Mouse (Mus musculus) heart, postnatal 10 days (tissue): ENCODE results near the gene Vps13c. TPM values are rescaled to one million over a fixed set of nuclear protein-coding genes. Genes with fewer than 3 reads are reported as not detected.

Experiments
- DNase-seq, 2 experiments: peaks; one replicate each; pipeline ENCODE4 v3.0.0; 2021
- intact Hi-C: fragments of 180-260 bp; cut with DNase I; formaldehyde crosslinking; loops from one replicate; pipeline ENCODE4 v1.15.1; 2025
- total RNA-seq, 2 experiments: library from RNA; stranded (reverse); gene quantifications; 2 replicates each; pipeline ENCODE4 v1.2.3; 2021

Gene Vps13c
- 10 to 100 TPM; 33.1 to 41.8 TPM for total RNA-seq

DNA sequence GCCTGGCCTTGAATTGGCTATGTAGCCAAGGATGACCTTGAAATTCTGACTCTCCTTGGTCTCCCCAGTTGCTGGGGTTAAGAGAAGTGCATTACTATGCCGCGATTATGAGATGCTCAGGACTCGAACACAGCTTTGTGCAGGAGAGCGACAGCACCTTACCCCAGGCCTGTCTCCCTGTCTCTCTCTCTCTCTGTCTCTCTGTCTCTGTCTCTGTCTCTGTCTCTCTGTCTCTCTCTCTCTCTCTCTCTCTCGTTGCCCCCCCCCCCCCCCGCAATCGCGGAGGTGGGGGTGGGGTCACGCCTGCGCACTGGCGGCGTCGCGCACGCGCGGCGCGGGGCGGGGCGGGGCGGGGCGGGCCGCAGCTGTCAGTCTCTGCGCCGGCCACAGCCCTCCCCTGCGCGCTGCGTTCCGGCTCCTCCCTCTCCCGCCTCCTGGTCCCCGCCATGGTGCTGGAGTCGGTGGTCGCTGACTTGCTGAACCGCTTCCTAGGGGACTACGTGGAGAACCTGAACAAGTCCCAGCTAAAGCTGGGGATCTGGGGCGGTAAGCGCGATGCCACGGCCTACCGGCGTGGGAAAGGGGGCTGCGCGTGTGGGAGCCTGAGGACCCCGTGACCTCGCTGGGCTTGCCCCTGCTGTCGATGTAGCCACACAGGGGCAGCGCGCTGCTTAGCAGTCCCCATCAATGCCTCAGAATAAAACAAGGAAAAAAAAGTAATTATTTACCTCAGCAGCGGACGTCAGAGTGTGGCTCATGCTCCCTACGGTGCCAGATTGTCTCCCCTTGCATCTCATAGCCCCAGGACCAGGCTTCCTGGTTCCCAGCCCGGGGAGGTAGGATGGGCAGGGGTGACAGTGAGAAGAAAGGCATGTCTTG lies at the start of gene Vps13c:
Vps13c (plus strand) TSS at position 416 of the 879 bp plus-strand sequence.
- intact Hi-C loops = no loop called here
- peak; percentile 85 to 86 for DNase-seq

DNA sequence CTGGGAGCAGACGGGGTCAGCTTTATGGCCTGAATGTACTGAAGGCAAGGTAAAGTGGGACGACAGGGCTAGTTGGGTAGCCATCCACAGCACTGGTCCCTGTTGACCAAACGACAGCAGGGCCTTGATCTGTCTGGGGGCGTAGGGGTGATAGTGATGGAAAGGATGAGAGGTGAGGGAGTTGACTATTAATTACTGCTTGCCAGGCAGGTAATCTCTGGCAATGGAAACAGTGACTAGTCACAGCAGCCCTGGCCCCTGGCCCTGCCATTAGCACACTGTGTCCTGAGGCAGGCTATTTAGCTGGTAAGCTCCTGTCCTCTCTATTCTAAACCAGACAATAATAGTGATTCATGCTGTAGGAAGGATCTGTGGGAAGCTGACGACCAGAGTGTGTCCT lies 47.8 kb upstream of the Vps13c start:
- DNase-seq = no peak
- intact Hi-C loops = no loop called here

DNA sequence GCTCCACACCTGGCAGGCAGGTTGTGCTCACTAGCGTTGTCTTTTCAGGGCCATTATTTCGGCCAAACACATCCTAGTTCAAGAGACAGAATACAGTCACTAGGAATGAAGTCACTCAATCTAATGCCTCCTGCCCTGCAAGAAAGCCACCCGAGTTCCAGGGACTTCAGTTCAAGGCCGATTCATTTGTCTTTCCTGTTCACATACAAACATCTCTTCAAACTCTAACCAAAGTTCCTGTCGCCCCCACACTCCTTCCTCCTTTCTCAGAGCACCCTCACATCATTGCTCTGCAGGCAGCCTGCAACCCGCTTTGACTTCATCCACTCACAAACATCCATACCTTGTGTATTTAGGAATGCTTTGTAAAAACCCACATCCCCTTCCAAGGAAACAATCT lies 46.7 kb upstream of the Vps13c start:
- no peak for DNase-seq
- intact Hi-C loops = no loop called here

DNA sequence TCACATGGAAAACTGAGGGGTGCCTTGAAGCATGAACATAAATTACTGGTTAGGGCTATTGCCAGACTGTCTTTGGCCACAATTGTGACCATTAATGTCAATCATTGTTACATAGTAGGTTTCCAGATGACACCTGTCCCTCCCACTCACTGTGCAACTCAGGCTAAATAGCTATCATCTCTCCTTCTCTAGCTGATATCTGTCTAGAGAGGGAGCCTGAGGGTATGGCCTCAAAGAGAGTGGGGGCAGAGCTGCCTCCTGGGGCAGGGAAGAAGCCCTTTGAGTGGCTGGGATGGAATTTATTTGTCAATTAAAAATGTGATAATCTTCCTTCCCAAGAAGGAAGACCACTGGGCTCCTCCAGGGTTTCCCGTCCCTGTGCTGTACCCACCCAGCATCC lies 46.0 kb upstream of the Vps13c start:
- DNase-seq = no peak
- intact Hi-C loops = no loop called here

DNA sequence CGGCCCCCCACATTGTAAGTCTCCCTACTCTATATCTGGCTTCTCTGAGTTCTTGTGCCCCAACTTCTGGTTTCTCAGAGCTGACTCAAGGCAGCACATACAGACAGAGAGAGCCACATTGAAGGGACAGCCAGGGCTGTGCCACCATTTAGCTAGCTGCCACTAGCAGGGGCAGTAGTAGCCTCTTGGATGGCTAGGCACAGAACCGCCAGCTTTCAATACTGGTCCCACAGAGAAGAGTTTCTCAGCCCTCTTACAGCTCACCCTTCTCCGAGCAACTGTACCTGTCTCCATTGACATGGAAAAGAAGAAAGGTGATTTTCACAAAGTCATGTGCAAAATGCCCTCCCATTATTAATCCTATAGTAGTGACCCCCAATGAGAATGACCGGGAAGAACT lies 45.5 kb upstream of the Vps13c start:
- DNase-seq = no peak
- intact Hi-C loops = no loop called here

DNA sequence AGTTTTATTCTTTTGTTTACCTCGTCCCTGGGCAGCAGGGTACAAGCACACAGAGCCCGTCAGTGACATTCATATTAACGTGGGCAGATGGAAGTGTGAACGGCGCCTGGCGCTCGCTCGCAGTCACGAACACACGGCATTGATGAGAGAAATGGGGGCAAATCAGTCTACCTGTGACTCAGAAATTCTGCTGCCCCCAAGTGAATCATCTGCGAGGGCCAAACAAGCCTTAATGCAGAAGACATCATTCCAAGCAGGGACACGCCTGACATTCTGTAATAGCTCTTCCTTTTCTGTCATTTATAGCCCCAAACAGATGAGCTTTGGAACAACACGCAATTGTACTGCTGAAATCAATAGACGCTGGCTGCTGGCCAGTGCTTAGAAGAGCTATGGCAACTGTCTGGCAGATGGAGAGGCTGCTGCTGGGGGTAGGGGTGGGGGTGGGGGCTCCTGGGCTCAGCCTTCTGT lies 45.0 kb upstream of the Vps13c start:
- DNase-seq = no peak
- intact Hi-C loops = no loop called here

DNA sequence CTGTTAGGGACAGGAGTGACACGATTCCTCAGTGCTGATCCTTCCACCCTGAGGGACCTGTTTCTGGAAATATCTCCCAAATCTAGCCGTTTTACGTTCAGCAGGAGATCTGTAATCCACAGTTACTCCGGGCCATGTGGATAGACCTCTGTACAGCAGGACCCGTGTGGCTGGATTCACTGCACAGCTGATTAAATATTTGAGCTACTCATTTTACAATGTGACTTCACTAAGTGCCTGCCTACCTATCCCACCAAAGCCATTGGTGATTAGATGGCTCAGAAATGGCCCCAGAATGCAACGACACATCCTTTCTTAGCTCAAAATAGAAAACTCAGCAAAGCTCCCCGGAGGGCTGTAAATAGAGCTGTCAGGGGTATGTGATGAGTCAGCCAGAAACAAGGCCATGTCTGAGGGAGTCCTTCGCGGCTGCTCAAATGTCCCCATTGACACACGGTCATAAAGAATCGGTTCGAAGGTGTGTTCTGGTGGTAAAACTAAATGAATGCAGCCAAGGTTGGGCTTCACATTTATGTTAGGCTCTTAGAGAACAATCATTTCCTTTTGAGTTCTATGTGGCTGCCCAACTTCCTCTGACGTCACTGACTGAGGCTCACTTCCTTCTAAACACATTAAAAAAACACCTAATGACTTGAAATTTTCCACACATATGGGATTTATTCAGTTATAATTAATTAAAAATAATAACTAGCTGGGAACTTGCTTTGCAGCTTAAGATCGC lies 40.9 kb upstream of the Vps13c start:
- peak in 1 of 2 experiments; percentile 9 for DNase-seq
- intact Hi-C loops = no loop called here

DNA sequence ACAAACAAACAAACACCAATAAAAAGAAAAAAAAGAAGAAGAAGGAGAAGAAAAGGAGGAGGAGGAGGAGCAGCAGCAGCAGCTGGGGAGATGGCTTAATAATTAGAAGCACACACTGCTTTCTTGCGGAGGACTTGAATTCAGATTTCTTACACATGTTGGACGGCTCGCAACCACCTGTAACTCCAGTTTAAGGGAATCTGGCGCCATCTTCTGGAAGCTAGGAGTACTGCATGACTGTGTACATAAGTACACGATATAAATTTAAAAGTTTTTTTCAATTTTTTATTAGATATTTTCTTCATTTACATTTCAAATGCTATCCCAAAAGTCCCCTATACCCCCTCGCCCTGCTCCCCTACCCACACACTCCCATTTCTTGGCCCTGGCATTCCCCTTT lies 38.0 kb upstream of the Vps13c start:
- intact Hi-C loops = loop anchor here (1.0 to 10.0 kb wide), 3 partner anchors 44 to 117 kb away; no protein-coding TSS in a partner anchor
- DNase-seq = peak; percentile 35 to 61

DNA sequence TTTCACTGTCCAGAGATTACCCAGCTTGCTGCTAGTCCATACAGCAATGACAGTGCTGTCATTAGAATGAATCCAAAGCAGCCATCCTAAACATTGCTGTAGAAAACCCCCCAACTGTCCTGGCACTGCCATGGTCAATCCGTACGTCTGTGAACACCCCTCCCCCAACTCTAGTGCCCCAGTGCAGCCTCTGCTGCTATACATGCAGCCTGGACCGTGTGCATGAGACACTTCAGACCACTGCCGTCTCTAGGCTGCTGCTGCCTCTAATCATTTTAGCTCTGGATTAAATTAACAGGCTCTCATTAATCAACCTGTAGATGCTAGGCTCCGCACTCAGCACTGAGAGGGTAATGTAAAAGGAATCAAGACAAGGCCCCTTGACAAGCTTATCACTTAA lies 33.2 kb upstream of the Vps13c start:
- intact Hi-C loops = loop anchor here (10.0 kb wide), 1 partner anchor 122 kb away; no protein-coding TSS in a partner anchor

DNA sequence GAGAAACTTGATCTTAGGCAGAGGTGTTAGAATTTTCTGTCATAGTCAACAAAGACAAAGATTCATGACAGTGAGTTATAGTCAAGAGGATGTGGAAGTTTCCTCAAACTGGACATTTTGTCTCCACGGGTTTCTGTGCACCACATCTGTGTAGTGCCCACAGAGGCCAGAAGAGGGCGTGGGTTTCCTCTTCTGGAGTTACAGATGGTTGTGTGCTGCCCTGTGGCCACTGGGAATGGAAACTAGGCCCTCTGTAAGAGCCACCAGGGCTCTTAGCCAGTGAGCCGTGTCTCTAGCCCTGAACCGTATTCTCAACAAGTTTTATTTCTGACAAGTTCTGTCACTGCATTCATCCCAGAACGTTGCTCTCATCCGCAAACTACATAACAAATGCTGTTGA lies 29.7 kb upstream of the Vps13c start:
- intact Hi-C loops = no loop called here
- DNase-seq = no peak

More for the DNA sequence above, 33.2 kb upstream of the Vps13c start:
- no peak for DNase-seq

DNA sequence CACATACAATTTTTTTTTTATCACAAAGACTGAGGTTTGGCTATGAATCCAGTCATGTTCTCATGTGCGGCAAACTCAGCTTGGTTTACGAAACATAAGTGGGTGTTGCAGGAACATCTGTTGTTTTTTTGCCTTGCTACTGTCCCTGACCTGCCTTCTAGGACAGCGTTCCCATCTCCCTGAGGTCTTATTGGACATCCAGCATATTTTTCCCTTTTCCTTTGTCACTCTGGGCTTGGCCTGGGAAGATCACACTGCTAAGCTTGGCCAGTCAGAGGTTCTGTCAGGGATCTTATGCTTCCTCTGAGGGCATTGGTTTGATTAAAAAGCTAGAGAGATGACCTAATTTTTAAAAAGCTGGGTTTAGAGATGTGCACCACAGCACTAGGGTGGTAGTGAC lies 29.1 kb upstream of the Vps13c start:
- DNase-seq = no peak
- intact Hi-C loops = no loop called here

DNA sequence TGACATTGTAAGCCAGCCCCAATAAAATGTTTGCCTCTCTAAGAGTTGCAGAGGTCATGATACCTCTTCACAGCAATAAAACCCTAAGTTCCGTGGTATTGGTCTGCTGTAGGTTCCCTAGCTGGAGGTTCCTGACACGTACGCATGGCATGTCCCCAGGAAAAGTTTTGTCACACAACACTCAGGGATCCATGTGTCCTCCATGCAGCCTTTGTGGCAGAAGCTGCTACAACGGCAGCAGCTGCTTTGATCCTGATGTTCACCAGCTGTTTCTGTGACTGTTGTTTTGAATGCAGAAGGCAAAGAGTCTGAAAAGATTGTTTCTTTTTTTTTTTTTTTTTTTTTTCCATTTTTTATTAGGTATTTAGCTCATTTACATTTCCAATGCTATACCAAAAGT lies 27.0 kb upstream of the Vps13c start:
- intact Hi-C loops = no loop called here

DNA sequence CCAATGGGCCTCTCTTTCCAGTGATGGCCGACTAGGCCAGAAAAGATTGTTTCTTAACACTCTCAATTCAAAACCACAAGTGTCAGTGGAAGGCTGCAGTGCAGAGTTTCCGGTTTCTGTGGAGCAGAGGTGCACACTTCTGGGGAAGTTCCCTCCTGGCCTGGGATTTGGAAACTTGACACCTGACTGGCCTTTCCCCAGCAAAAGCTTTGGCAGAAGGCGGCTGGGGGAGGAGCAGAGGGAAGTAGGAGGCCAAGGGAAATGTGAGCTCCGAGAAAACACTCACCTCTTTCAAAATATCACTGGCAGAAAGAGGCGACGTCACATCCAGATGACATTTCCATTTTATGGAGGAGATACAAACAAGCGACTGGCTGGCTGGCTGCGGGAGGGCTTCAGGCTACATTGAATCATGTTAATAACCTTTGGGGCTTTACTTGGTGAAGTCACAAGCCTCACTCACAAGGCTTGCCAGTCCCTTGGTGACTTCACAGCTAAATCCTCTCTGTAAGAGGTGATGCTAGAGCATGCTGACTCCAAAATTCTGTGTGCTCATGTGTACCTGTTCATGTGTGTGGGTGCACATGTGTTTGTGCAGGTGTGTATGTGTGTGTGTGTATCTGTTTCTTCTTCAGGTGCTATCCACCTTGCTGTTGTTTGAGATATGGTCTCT lies 26.4 kb upstream of the Vps13c start:
- intact Hi-C loops = no loop called here
- peak; percentile 91 to 92 for DNase-seq

More for the DNA sequence above, 27.0 kb upstream of the Vps13c start:
- DNase-seq = peak; percentile 50 to 53

DNA sequence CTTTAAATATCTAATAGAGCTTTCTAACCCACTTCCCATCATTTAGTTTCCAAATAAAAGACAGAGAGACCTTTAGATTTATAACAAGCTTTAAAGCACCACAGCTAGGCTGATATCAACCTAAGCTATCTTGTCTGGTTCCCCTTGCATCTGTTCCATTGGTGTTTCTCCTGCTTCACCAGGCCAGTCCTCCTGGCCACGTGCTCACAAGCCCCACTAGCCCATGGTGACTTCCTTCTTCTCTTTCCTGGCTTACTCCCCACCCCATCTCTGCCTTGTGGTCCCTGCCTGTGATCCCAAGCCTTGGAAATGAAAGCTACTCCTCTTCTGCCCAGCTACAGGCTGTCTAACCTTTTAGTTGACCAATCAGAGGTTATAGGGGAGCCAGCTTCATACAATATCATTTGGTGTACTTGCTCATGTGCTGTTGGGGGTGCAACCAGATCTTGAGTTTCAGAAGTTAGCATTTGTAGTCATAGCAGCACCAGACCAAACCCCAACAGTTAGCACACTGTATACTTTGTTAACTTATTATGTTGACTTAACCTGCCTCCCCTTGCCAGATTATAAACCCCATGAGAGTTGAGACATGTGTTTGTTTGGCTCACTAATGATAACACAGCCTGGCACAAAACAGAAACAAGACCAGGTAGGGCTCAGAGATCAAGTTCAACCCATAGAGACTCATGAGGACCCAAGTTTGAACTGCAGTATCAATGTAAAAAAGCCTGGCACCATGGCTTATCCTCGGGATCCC lies 23.8 kb upstream of the Vps13c start:
- no peak for DNase-seq
- intact Hi-C loops = no loop called here

DNA sequence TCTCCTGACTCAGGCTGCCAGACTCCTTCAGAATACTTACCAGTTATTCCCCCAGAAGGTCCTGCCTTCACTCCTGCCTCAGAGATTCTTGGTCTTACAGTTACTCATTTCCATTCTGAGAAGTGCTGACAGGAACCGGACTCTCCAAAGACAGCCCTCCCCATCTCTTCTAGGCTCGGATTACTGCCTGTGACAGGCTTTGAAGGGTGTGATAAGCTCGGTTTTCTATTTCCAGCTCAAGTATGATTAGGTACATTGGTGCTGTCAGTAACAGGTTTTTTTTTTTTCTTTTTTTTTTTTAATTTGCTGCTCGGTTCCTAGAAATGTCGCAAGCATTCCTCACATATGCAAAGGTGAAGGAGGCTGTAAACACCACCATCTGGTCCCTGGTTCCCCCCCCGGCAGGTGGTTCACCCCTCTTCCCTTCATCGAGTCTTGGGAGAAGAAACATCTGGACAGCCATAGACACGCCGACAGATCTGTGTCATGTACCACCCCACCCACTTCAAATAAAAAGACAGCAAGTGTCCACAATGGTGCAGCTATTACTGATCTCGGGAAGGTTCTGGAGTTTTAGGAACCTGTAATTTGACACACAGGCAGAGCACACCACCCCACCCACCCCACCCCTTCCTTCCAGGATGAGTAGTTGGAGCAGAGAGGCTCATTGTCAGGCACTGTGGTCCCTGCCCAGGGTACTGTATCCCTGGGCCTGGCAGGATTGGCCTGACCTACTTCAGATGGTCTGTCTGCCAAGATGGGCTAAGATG lies 22.1 kb upstream of the Vps13c start:
- intact Hi-C loops = no loop called here

DNA sequence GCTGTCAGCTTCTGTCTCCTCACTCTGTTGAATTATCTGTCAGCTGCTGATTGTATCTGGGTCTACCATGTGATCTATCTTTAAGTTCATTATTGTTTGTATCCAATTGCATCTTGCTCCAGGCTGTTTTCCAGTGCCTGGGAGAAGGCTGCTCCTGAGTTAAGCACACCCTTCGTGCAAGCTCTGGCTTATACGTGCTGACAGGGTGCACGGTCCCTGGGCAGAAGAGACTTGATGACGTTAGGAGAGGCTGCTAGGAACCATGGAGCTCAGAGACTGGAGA lies 21.6 kb upstream of the Vps13c start:
- intact Hi-C loops = no loop called here
- no peak for DNase-seq

More for the DNA sequence above, 22.1 kb upstream of the Vps13c start:
- DNase-seq = peak; percentile 56 to 58

DNA sequence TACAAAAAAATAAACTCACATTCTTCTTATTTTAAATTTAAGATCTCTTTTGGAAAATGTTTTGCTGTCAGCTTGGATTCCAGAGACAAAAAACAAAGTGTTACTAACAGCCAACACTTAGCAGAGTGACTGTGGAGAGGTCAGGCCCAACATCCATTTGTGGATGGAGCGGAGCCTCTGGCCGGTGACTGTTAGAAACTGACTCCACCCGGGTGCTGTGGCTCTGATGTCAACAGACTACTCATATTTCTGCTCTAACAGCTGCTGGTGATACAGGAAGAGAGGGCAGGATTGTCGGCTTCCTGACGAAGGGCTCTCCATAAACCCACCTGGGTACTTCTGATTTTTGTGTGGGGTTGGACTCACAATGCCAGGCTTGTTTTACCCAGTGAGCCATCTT lies 17.1 kb upstream of the Vps13c start:
- peak in 1 of 2 experiments; percentile 33 for DNase-seq
- intact Hi-C loops = no loop called here

DNA sequence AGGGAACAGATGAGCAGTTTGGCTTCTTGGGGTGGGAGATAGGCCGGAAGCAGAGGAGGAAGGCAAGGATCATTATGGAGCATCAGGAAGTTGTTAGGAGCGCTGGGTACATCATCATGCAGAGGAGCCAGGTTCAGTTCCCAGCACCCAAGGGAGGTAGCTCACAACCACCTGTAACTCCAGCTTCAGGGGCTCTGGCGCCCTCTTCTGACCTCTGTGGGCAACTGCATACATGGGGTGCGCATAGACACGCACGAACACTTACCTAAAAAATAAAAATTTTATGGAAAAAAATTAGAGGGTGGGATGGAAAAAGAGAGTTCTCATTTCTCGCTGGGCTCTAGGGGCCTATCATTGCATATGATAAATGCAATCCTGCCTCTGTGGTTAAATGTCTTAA lies 14.7 kb upstream of the Vps13c start:
- DNase-seq = no peak
- intact Hi-C loops = loop anchor here (5.0 kb wide), 1 partner anchor 147 kb away; no protein-coding TSS in a partner anchor

DNA sequence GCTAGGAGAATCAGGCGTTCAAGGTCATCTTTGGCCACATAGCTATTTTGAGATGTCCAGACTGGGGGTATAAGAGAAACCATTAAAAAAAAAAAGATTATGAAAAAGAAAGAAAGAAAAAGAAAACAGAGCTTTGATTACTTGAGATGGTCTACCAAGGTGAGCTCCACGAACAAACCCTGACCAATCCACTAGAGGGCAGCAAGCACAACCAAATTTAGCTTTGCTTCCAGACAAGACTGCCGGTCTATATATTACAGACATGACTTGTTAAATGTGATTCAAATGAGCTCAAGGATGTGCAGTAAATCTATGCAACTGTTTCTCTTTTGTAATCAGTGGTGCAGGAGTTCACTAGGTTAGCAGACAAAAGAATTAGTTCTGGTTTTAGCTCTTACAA lies 12.0 kb upstream of the Vps13c start:
- peak; percentile 71 to 77 for DNase-seq
- intact Hi-C loops = loop anchor here (1.0 to 5.0 kb wide), 2 partner anchors 47 to 144 kb away; no protein-coding TSS in a partner anchor
